Mouse (Mus musculus): ENCODE measurements around the gene Ccdc93. TPM values are rescaled to one million over a fixed set of nuclear protein-coding genes. Genes with fewer than 3 reads are reported as not detected.

Gene Ccdc93
- polyA plus RNA-seq, 1 experiment from 2014 or later: 12.1 TPM

DNA sequence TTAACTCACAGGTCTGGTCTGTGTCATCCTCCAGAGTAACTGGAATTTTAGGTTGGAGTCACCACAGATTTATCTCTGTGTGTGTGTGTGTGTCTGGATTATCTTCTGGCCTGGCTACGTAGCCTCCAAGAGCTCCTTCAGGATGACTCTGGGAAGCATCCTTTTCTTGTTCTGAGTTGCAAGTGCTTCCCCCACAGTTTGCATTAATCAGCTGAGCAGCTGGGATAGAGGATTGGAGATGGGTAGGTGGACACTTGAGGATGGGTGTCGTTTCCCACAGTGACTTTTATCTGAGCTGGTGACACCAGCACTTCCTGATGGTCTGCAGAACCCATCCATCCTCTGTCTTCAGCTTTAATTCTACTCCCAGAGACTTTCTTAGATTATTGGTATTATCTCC is 116.0 kb downstream of the Ccdc93 start:
- no peaks in the 10 kb centered on the region for H3K4me1 ChIP-seq
- no peak overlapping the region for H3K4me3 ChIP-seq
- H3K27me3 ChIP-seq (ENCODE audit: poor library complexity, severe bottlenecking): no peaks in the 10 kb centered on the region
- WGBS: 77% methylated on average over 2 of the region's 2 CpGs
- peaks cover 30% of the 10 kb centered on the region for H3K36me3 ChIP-seq (replicated peaks)
- no peak for DNase-seq (ENCODE audit: extremely low spot score, low spot score)
- no peak overlapping the region for H3K27ac ChIP-seq
- H3K9me3 ChIP-seq: no peaks in the 10 kb centered on the region

DNA sequence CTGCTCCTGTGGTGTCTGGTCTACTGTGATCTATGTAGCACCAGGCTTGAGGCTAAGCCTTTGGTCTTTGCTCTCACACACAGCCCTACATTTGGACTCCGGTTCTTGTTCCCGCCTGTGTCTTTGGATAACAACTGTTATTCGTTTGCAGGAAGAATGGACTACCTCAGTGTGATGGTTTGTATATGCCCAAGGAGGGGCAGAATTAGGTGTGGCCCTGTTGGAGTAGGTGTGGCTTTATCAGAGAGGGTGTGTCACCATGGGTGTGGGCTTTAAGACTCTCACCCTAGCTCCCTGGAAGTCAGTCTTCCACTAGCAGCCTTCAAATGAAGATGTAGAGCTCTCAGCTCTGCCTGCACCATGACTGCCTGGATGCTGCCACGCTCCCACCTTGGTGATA is 117.8 kb downstream of the Ccdc93 start:
- H3K27ac ChIP-seq: no peak overlapping the region
- no peak overlapping the region for H3K4me3 ChIP-seq
- peaks cover 48% of the 10 kb centered on the region for H3K36me3 ChIP-seq (replicated peaks)
- DNase-seq (ENCODE audit: extremely low spot score, low spot score): no peak
- H3K9me3 ChIP-seq: no peaks in the 10 kb centered on the region
- no peaks in the 10 kb centered on the region for H3K27me3 ChIP-seq (ENCODE audit: poor library complexity, severe bottlenecking)
- H3K4me1 ChIP-seq: no peaks in the 10 kb centered on the region
- 92% methylated on average over 4 of the region's 4 CpGs for WGBS

DNA sequence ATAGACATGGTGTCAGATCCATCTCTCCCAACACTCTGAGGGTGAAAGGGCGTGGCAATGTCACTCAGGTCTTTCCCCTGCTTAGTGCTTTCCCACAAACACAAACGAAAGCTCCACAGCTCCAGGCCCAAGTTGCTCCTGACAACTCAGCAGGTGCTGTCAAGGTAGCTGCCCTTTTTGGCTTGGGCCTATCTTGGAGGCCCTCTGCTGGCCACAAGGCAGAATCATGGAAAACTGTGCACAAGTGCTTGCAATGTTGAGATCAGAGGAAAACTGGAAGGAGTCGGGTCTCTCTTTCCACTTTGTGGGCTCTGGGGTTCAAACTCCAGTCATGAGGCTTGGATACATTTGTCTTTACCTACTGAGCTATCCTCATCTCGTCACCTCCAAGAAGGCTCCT is 118.6 kb downstream of the Ccdc93 start:
- no peak for DNase-seq (ENCODE audit: extremely low spot score, low spot score)

DNA sequence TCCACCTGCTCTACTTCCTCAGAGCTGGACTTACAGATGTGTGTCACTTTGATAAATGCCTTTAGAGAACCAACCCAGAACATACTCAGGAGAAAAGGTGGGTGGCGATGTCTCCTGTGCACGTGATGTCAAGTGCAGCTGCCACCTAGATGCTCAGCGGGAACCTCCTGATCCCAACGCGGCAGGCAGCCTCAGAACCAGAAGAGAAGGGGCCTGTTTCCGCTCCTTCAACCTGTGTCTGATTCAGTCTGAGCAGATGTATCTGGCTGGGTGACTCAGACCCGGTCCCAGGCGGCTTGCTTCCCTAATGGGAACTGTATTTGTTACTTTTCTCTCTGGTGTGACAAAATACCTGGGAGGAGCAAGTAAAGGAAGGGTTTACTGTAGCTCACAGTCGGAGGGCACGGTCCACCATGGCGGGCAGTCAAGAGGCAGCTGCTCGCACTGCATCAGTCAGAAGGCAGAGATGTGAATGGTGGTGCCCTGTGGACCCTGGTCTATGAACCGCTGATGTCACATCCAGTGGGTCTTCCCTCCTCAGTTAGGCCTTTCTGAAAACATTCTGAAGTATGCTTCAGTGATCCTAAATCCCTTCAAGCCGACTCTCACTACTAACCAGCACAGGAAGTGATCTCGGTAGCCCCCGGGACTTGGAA is 120.1 kb downstream of the Ccdc93 start:
- H3K4me1 ChIP-seq: no peaks in the 10 kb centered on the region
- H3K9me3 ChIP-seq: no peaks in the 10 kb centered on the region
- no peaks in the 10 kb centered on the region for H3K27me3 ChIP-seq (ENCODE audit: poor library complexity, severe bottlenecking)
- no peak overlapping the region for H3K4me3 ChIP-seq
- H3K36me3 ChIP-seq (replicated peaks): peaks cover 71% of the 10 kb centered on the region
- no peak for DNase-seq (ENCODE audit: extremely low spot score, low spot score)
- 91% methylated on average over 16 of the region's 16 CpGs for WGBS
- no peak overlapping the region for H3K27ac ChIP-seq

More for the DNA sequence above, 118.6 kb downstream of the Ccdc93 start:
- no peak overlapping the region for H3K27ac ChIP-seq
- no peaks in the 10 kb centered on the region for H3K9me3 ChIP-seq
- no peak overlapping the region for H3K4me3 ChIP-seq
- H3K4me1 ChIP-seq: no peaks in the 10 kb centered on the region
- no peaks in the 10 kb centered on the region for H3K27me3 ChIP-seq (ENCODE audit: poor library complexity, severe bottlenecking)
- H3K36me3 ChIP-seq (replicated peaks): peaks cover 56% of the 10 kb centered on the region
- WGBS: 79% methylated on average over 4 of the region's 4 CpGs

DNA sequence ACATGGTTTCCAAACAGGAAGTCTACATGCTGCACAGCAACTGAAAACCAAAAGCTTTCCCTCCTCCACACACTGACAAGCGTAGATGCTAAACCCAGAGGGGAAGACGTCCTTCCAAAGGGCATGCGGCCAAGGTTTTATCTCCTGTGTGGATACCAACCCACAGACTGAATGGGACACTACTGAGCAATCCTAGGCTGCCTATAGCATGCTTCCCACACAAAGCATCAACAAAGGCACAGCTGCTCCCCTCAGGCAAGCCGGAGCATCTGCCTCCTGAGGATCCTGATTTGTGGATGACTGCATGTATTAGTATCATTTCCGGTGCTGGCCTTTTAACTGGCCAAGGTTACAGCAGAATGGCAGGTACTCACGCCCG is 120.6 kb downstream of the Ccdc93 start:
- Histone ChIP-seq H3K4me3 (no peak overlapping the region), H3K27ac (no peak overlapping the region), H3K9me3 (no peaks in the 10 kb centered on the region), H3K36me3 (replicated peaks) (peaks cover 76% of the 10 kb centered on the region), H3K27me3 (ENCODE audit: poor library complexity, severe bottlenecking) (no peaks in the 10 kb centered on the region), H3K4me1 (no peaks in the 10 kb centered on the region)
- DNase-seq (ENCODE audit: extremely low spot score, low spot score): no peak
- 90% methylated on average over 7 of the region's 7 CpGs for WGBS

Other genes starting within 250 kb of the Ccdc93 start
- gene Insig2, start 98.5 kb upstream of the Ccdc93 start, polyA plus RNA-seq (2016; fragmentation: Nextera tagmentation; extraction: Ambion mirVana): 19.0 and 20.9 TPM in 2 replicates
- 0.33 and 0.53 TPM in 2 replicates for gene Htr5b, start 97.4 kb downstream of the Ccdc93 start, polyA plus RNA-seq (2016; fragmentation: Nextera tagmentation; extraction: Ambion mirVana)
- 78.1 and 85.6 TPM in 2 replicates for gene Ddx18, start 136.9 kb downstream of the Ccdc93 start, polyA plus RNA-seq (2016; fragmentation: Nextera tagmentation; extraction: Ambion mirVana)